Mouse (Mus musculus): ENCODE measurements around the gene Rpgr.

The Rpgr gene

DNA sequence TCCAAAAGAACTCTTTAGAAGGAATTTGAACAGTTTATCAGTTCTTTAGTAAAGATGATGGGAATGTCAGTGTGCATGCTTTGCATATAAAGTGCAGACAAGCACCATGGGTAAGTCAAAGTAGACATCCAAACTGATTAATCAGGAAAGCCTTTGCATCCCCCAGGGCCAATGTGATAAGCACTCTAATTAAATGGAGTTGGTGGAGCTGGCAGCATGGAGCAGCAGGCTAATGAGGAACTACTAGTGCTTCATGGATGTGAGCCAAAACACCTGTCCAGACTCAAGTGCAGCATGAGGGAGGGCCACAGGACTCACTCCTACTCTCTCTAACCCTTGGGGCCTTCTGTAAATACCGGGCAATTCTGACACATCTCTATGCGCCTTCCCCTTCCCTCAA is 145.2 kb downstream of the Rpgr start:
- CTCF ChIA-PET = no interaction called here

DNA sequence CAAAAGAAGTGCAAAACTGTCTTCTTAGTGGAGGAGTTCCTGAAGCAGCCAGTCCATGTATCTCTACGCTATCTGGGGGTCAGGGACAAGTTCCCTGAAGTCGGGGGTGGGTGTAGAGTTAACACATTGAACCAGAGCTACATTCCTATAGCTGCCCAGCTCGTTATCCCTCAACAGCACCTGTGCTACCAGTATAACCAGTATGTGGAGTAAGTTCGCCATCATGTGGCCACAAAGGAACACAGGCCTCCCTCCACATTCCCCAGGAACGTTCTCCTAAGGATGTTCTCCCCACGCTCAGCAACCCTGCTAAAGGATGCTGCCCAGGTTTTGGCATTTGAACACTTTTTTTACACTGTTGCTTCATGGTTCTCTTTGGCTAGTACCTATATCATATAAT is 146.0 kb downstream of the Rpgr start:
- CTCF ChIA-PET = no interaction called here

DNA sequence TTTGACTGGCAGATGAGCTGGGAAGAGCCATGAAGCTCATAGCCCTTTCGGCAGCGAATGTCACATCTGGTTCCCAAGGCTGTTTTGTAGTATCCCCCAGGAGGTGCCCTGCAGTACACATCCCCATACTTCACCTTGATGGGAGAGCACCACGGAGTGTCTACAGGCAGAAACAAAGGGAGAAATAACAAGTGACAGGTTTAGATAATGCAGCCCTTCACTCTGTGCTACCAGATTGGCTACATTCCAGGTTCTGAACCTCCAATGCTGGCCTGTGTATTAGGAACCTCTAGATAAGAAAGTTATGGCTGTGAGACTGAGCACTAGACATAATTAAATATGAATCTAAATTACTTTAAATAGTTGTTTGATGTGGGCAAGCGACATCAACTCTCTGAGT is 147.3 kb downstream of the Rpgr start:
- CTCF ChIA-PET = no interaction called here

DNA sequence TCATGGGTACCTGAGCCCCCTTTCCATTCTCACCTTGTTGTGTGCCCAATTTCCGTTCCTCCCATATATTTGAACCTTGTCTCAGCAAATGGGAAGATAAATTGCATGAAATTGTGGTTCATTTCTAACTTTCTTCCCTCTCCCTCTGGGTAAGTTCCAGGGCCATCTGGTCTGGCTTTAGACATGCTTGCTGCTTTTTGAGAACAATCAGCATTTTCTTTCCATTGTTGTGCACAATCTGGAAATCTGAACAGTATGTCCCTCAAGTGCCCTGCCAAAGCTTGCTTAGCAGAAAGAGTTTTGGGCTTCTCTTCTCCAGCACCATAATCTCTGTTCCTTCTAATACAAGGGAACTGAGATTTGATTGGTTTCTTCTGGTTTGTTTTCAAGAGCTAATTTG is 152.9 kb downstream of the Rpgr start:
- CTCF ChIA-PET = no interaction called here

DNA sequence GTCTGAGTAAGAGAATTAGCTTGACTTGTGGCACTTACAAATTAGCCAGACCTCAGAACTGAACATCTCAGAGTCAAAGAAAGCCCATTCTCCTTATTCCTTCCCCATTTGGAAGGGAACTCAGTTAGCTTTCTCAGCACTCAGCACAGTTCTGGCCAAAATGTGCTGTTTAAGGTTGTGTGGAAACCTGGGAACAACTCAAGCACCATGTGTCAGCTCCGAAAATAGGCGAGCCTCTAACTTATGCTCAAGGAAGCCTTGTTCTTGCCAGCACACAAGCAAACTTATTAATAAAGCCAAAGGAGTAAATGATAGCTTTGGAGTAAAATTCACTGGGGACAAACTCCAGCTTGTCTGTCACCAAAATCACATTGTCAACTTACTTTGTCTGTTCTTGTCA is 153.4 kb downstream of the Rpgr start:
- CTCF ChIA-PET = no interaction called here

DNA sequence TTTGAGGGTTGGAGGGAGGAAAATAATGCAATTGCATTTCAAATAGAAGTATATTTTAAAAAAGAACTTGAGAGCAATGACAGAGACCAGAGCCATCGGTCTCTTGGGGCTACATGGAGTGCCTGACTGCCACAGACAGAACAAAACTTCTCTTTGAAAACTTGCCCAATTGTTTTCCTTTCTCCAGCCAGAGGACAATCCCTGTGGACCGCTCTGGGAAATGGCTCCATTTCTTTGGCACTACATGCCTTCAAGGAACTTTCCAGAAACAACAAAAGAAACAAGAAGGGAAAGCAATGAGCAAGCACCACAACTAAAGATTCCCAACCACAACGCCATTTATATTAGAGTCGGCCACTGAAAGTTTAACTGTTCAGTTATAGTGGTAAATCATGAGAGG is 154.5 kb downstream of the Rpgr start:
- CTCF ChIA-PET = no interaction called here

DNA sequence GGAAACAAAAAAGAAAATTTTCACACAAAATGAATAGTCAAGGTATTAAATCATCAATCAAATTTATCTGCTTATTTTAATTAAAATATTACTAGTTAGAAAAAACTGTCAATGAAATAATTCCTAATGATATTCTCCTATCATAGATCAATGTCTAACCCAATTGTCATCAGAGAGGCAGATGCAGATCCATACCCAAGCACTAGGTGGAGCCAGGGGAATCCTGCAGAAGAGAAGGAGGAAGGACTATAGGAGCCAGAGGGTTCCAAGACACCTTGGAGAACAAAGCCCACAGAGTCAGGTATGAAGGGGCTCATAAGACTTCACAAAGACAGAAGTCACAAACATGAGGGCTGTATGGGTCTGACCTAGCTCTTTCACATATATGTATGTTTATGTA is 182.1 kb downstream of the Rpgr start:
- CTCF ChIA-PET = no interaction called here

Measured in spleen, embryonic (tissue).